17 mouse cellular contexts compared by ENCODE assay signal in genomic region chr13:38533461-38533860, GRCm38 (mm10).
"Had no signal": no experiment of that assay in that cellular context is flagged by ENCODE, and none has a peak within 500 bp of the region (broad histone marks: within the 10 kb centered on the region; RNA-seq: fewer than 3 reads in every experiment).

No protein-coding gene starts in this region.

- H3K9me3 ChIP-seq: limb, embryonic 12.5 days; liver, embryonic 13.5 days; lung, embryonic 15.5 days; midbrain, embryonic 15.5 days had no signal

- H3K9ac ChIP-seq: limb, embryonic 12.5 days; liver, embryonic 13.5 days; liver, postnatal 0 days; lung, embryonic 15.5 days; midbrain, embryonic 15.5 days had no signal

- H3K27me3 ChIP-seq: limb, embryonic 12.5 days; lung, embryonic 15.5 days; midbrain, embryonic 15.5 days had no signal

- DNase-seq: kidney, adult 11 months; kidney, adult 9 months; kidney, postnatal 36 days; layer of hippocampus, adult 9-11 months; layer of hippocampus, postnatal 36 days; liver; liver, embryonic 13.5 days; liver, postnatal 0 days; lung, postnatal 14 days; right cerebral cortex, postnatal 14 days; thymus, postnatal 14 days had no signal

- H3K4me2 ChIP-seq: limb, embryonic 12.5 days; liver, embryonic 13.5 days; lung, embryonic 15.5 days; midbrain, embryonic 11.5 days; midbrain, embryonic 15.5 days had no signal

- ATAC-seq: liver, postnatal 0 days; midbrain, embryonic 15.5 days had no signal

- H3K27ac ChIP-seq: kidney, postnatal 0 days; limb, embryonic 12.5 days; liver, embryonic 13.5 days; lung, embryonic 15.5 days; macrophage; midbrain, embryonic 15.5 days had no signal

- H3K4me3 ChIP-seq: limb, embryonic 12.5 days; liver, embryonic 13.5 days; lung, embryonic 15.5 days; midbrain, embryonic 15.5 days had no signal

- H3K36me3 ChIP-seq: limb, embryonic 12.5 days; liver, embryonic 13.5 days; lung, embryonic 15.5 days; midbrain, embryonic 15.5 days had no signal
